Mouse (Mus musculus): ENCODE results near the gene Lzic. TPM values are rescaled to one million over a fixed set of nuclear protein-coding genes. Genes with fewer than 3 reads are reported as not detected.

Lzic gene
- 19.8 and 23.0 TPM in 2 replicates for polyA plus RNA-seq (2015; fragmentation: Nextera tagmentation; extraction: Ambion mirVana)

DNA sequence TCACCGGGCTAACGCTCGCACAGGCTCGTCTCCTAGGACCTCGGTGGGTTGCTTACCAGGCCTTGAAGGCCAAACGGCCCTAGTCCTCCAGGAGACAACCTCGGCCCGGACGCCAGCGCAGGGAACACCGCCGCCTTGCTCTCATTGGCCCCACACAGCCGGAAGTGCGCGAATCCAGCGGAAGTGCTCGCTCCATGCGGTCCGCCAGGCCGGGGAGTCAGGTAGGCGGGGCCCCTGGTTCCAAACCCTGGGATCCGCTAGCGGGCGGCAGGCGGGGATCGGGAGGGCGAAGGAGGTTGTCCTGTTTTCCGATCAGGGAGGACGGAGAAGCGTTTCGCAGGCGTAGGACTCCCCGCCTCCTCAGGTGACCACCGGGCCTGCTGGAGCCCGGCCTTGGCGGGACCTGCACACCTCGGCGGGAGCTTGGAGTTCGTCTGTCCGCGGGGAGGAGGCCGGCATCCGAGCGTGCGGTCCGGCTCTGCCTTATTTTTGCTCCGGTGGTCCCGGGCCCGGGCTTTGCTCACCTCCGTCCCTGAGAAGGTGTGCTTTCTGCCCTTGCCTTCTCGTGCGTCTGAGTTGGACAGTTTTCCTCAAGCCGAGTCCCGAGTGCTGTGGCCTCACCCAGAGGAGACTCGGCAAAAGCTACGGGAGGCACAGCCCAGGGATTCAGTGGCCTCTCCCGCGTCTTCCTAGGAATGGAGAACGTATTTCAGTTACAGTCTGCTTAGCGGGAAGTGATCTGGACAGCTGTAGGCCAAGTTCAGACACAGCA, at the start of gene Lzic, which contains the start of gene Nmnat1:
Lzic (plus strand) TSS at position 177 of the 772 bp plus-strand sequence.
Nmnat1 (minus strand) TSS at position 150 of the 772 bp plus-strand sequence.
- peak within 1 kb of the TSS; percentile 61 for H3K9ac ChIP-seq (replicated peaks; ENCODE audit: low read depth)
- no peaks in the 10 kb centered on the region for H3K9me3 ChIP-seq (ENCODE audit: low read length)
- peak within 1 kb of the TSS; percentile 78 for H3K27ac ChIP-seq (ENCODE audit: low read length)
- H3K27me3 ChIP-seq (replicated peaks; ENCODE audit: insufficient read depth, low read length), result no peaks in the 10 kb centered on the region
- TF ChIP-seq EP300 (IDR thresholded peaks at IDR 0.05) (no peak), CTCF (IDR thresholded peaks at IDR 0.05) (peak; percentile 43)
- DNase-seq (ENCODE audit: low spot score), result peak; percentile 96
- H3K4me2 ChIP-seq (replicated peaks; ENCODE audit: low read depth, low read length), result peak within 1 kb of the TSS; percentile 84
- H3K4me3 ChIP-seq (ENCODE audit: low read depth, low read length), result peak within 1 kb of the TSS; percentile 62
- peak; percentile 99 for ATAC-seq
- 0% methylated on average over 57 of the region's 60 CpGs for WGBS
- H3K4me1 ChIP-seq (ENCODE audit: insufficient read depth, low read depth, low read length), result peaks cover 5% of the 10 kb centered on the region; the same call in 1 of the 2 replicates
- H3K36me3 ChIP-seq (ENCODE audit: insufficient read depth, low read length), result peaks cover 16% of the 10 kb centered on the region

- H3K4me3 ChIP-seq (ENCODE audit: low read depth, low read length), result no peak overlapping the region
- TF ChIP-seq CTCF (IDR thresholded peaks at IDR 0.05) (no peak), EP300 (IDR thresholded peaks at IDR 0.05) (no peak)
- WGBS, result 74% methylated on average over 8 of the region's 8 CpGs
- H3K27ac ChIP-seq (ENCODE audit: low read length), result no peak overlapping the region
- no peak overlapping the region for H3K4me2 ChIP-seq (replicated peaks; ENCODE audit: low read depth, low read length)
- DNase-seq (ENCODE audit: low spot score) (no peak), ATAC-seq (no peak)
- no peak overlapping the region for H3K9ac ChIP-seq (replicated peaks; ENCODE audit: low read depth)
- H3K36me3 ChIP-seq (ENCODE audit: insufficient read depth, low read length), result no peaks in the 10 kb centered on the region
- H3K4me1 ChIP-seq (ENCODE audit: insufficient read depth, low read depth, low read length), result 0 out of 2 replicates have a peak, but pooled peaks cover under 1% of the 10 kb centered on the region
- no peaks in the 10 kb centered on the region for H3K27me3 ChIP-seq (replicated peaks; ENCODE audit: insufficient read depth, low read length)
- H3K9me3 ChIP-seq (ENCODE audit: low read length), result no peaks in the 10 kb centered on the region
Observed at GRCm38 (mm10) chr4:149440576-149440975, 44.5 kb upstream of the Lzic start.

DNA sequence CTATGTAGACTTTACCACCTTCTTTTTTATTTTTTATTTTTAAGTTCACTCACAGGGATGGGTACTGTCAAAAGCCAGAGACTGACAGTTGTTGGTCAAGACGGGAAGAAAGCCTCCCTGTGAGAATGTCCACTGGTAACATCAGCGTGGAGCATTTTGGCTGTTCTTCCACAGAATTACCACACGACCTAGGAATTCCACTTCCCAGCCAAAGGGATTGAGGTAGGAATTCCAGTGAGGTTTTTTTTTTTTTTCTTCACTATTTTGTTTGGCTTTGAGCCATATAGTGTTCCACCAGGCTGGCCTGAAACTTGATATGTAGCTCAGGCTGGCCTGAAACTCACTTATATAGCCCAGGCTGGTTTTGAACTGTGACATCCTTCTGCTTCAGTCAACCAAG, 42.6 kb upstream of the Lzic start:
- TF ChIP-seq EP300 (IDR thresholded peaks at IDR 0.05) (0 out of 2 replicates have a peak, but pooled peaks have one; percentile 27), CTCF (IDR thresholded peaks at IDR 0.05) (no peak)
- no peak for ATAC-seq
- Histone ChIP-seq H3K27ac (ENCODE audit: low read length) (no peak overlapping the region), H3K36me3 (ENCODE audit: insufficient read depth, low read length) (no peaks in the 10 kb centered on the region), H3K4me1 (ENCODE audit: insufficient read depth, low read depth, low read length) (0 out of 2 replicates have a peak, but pooled peaks cover 3% of the 10 kb centered on the region), H3K27me3 (replicated peaks; ENCODE audit: insufficient read depth, low read length) (no peaks in the 10 kb centered on the region), H3K9me3 (ENCODE audit: low read length) (no peaks in the 10 kb centered on the region), H3K4me2 (replicated peaks; ENCODE audit: low read depth, low read length) (no peak overlapping the region), H3K9ac (replicated peaks; ENCODE audit: low read depth) (no peak overlapping the region), H3K4me3 (ENCODE audit: low read depth, low read length) (no peak overlapping the region)
- WGBS, result 12% methylated on average over 3 of the region's 3 CpGs
- DNase-seq (ENCODE audit: low spot score), result peak; percentile 52

GRCm38 (mm10) chr4:149444465-149444864, 40.6 kb upstream of the Lzic start:
- Histone ChIP-seq H3K4me2 (replicated peaks; ENCODE audit: low read depth, low read length) (no peak overlapping the region), H3K4me1 (ENCODE audit: insufficient read depth, low read depth, low read length) (0 out of 2 replicates have a peak, but pooled peaks cover 3% of the 10 kb centered on the region), H3K36me3 (ENCODE audit: insufficient read depth, low read length) (no peaks in the 10 kb centered on the region), H3K9ac (replicated peaks; ENCODE audit: low read depth) (no peak overlapping the region), H3K27ac (ENCODE audit: low read length) (no peak overlapping the region), H3K9me3 (ENCODE audit: low read length) (no peaks in the 10 kb centered on the region), H3K4me3 (ENCODE audit: low read depth, low read length) (no peak overlapping the region), H3K27me3 (replicated peaks; ENCODE audit: insufficient read depth, low read length) (no peaks in the 10 kb centered on the region)
- 47% methylated on average over 1 of the region's 1 CpGs for WGBS
- DNase-seq (ENCODE audit: low spot score) (no peak), ATAC-seq (no peak)
- TF ChIP-seq CTCF (IDR thresholded peaks at IDR 0.05), result no peak
- no peak for TF ChIP-seq EP300 (IDR thresholded peaks at IDR 0.05)

DNA sequence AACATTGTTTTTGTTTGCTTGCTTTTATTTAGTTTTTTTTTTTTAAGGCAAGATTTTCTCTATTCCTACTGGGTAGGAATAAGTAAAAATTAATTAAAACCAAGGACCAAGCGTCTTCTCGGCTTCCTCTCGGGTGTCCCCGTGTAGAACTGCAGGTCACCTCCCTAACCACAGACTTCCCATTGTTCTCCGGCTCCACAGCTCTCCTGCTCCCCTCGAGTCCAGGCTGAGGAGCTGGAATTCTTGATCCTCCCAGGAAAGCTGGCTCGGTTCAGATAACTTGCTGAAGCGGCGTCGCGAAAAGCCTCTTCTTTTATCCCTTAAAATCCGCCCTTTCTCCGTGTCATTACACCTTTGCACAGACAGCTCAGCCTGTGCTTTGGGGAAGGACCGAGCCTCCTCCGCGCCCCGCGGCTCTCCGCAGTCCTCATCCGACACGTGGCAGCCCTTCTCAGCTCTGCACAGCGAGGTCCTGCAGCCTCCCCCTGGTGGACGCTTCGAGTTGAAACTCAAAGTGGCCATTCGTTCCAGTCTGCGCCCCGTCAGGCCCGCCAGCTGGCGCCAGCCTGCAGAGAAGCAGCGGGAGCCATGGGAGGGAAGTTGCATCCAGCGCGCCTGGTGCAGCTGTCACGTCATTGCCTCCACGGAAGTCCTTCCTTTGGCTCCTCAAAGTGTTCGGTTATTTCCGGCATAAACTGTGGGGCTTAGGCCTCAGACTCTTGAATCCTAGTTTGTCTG, 39.9 kb upstream of the Lzic start:
- ATAC-seq (peak; percentile 99), DNase-seq (ENCODE audit: low spot score) (peak; percentile 98)
- WGBS, result 1% methylated on average over 36 of the region's 36 CpGs
- peak overlapping the region; percentile 26 for H3K4me3 ChIP-seq (ENCODE audit: low read depth, low read length)
- TF ChIP-seq CTCF (IDR thresholded peaks at IDR 0.05) (peak; percentile 98), EP300 (IDR thresholded peaks at IDR 0.05) (no peak)
- peak overlapping the region; percentile 79 for H3K27ac ChIP-seq (ENCODE audit: low read length)
- no peaks in the 10 kb centered on the region for H3K9me3 ChIP-seq (ENCODE audit: low read length)
- no peaks in the 10 kb centered on the region for H3K36me3 ChIP-seq (ENCODE audit: insufficient read depth, low read length)
- no peaks in the 10 kb centered on the region for H3K27me3 ChIP-seq (replicated peaks; ENCODE audit: insufficient read depth, low read length)
- peak overlapping the region; percentile 50 for H3K4me2 ChIP-seq (replicated peaks; ENCODE audit: low read depth, low read length)
- 0 out of 2 replicates have a peak, but pooled peaks cover 3% of the 10 kb centered on the region for H3K4me1 ChIP-seq (ENCODE audit: insufficient read depth, low read depth, low read length)
- no peak overlapping the region; the same call in 1 of the 2 replicates for H3K9ac ChIP-seq (replicated peaks; ENCODE audit: low read depth)

- Histone ChIP-seq H3K4me2 (replicated peaks; ENCODE audit: low read depth, low read length) (peak overlapping the region; percentile 50), H3K36me3 (ENCODE audit: insufficient read depth, low read length) (no peaks in the 10 kb centered on the region), H3K27ac (ENCODE audit: low read length) (peak overlapping the region; percentile 79), H3K9ac (replicated peaks; ENCODE audit: low read depth) (no peak overlapping the region), H3K27me3 (replicated peaks; ENCODE audit: insufficient read depth, low read length) (no peaks in the 10 kb centered on the region), H3K4me3 (ENCODE audit: low read depth, low read length) (peak overlapping the region; percentile 26), H3K9me3 (ENCODE audit: low read length) (no peaks in the 10 kb centered on the region), H3K4me1 (ENCODE audit: insufficient read depth, low read depth, low read length) (0 out of 2 replicates have a peak, but pooled peaks cover 3% of the 10 kb centered on the region)
- no peak for TF ChIP-seq EP300 (IDR thresholded peaks at IDR 0.05)
- no peak for TF ChIP-seq CTCF (IDR thresholded peaks at IDR 0.05)
- WGBS, result 4% methylated on average over 11 of the region's 11 CpGs
- DNase-seq (ENCODE audit: low spot score), result peak; percentile 74
- peak; percentile 32 for ATAC-seq
Observed at GRCm38 (mm10) chr4:149445868-149446267, 39.2 kb upstream of the Lzic start.

Measured in lung, postnatal 0 days (tissue).